Mouse (Mus musculus): ENCODE measurements around the gene Sh3rf1. TPM values are rescaled to one million over a fixed set of nuclear protein-coding genes. Genes with fewer than 3 reads are reported as not detected.
"Not testable (repeated sequence)": the region's sequence is repeated elsewhere in the genome, so short reads cannot be mapped to it uniquely, and the experiment has no call there.

Sh3rf1 gene
- polyA plus RNA-seq, 1 experiment from 2014 or later, result 22.5 TPM

DNA sequence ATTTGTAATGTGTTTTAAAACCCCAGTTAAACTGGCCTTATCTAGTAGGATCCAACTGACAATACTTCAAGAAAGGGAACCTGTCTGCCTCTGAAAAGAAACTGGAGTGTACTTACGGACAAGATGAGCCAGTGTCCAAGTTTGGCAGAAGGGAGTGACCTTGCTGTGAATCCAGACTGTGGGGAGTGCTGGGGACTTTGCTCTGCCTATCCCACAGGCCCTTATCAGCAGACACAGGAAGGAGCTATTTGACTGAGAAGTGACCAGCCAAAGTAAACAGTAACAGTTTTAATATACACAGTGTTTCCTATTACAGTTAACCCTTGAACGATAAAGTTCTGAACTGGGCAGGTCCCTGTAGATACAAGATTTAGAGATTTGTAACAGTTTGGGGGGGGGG is 173.5 kb downstream of the Sh3rf1 start:
- peak overlapping the region; percentile 75 for H3K27ac ChIP-seq (ENCODE audit: low read depth)
- WGBS, result 4% methylated on average over 2 of the region's 2 CpGs
- no peak overlapping the region for H3K9ac ChIP-seq

DNA sequence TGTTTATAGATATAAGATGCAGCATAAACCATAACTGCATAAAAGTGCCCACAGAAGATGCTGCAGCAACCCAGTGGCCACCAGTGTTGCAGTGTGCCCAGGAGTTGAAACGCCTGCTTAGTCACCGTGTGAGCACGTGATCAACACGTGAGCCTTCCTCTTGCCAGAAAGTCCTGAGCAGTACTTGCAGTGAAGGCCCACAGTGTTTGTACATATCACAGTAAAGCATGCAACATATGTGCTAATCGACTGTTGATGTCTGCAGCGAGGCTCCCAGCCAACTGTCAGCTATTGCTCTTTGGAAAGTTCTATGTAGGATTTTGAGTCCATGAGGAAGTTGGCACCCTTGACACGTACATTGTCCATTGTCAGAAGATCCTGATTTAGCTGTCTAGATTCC is 174.1 kb downstream of the Sh3rf1 start:
- WGBS, result 25% methylated on average over 7 of the region's 7 CpGs
- no peak overlapping the region for H3K4me2 ChIP-seq
- ATAC-seq (ENCODE audit: insufficient read depth) (peak; percentile 86), DNase-seq (peak; percentile 85)
- peaks cover 25% of the 10 kb centered on the region; the same call in 1 of the 2 replicates for H3K36me3 ChIP-seq (ENCODE audit: insufficient read depth)
- no peak overlapping the region for H3K4me3 ChIP-seq (ENCODE audit: low read depth, low read length)
- H3K27me3 ChIP-seq (ENCODE audit: insufficient read depth, low read length), result no peaks in the 10 kb centered on the region
- H3K27ac ChIP-seq (ENCODE audit: low read depth), result peak overlapping the region; percentile 51
- TF ChIP-seq CTCF (IDR thresholded peaks at IDR 0.05; ENCODE audit: low read depth), result no peak
- peaks cover 17% of the 10 kb centered on the region for H3K4me1 ChIP-seq (ENCODE audit: insufficient read depth)
- no peaks in the 10 kb centered on the region for H3K9me3 ChIP-seq (ENCODE audit: low read depth, low read length)
- H3K9ac ChIP-seq, result no peak overlapping the region

More for the DNA sequence above, 173.5 kb downstream of the Sh3rf1 start:
- Histone ChIP-seq H3K36me3 (ENCODE audit: insufficient read depth) (peaks cover 27% of the 10 kb centered on the region; the same call in 1 of the 2 replicates), H3K9me3 (ENCODE audit: low read depth, low read length) (no peaks in the 10 kb centered on the region), H3K27me3 (ENCODE audit: insufficient read depth, low read length) (no peaks in the 10 kb centered on the region), H3K4me1 (ENCODE audit: insufficient read depth) (peaks cover 17% of the 10 kb centered on the region), H3K4me3 (ENCODE audit: low read depth, low read length) (no peak overlapping the region), H3K4me2 (peak overlapping the region; percentile 45; the same call in 1 of the 2 replicates)
- peak; percentile 83 for ATAC-seq (ENCODE audit: insufficient read depth)
- DNase-seq, result peak; percentile 71
- TF ChIP-seq CTCF (IDR thresholded peaks at IDR 0.05; ENCODE audit: low read depth), result no peak

DNA sequence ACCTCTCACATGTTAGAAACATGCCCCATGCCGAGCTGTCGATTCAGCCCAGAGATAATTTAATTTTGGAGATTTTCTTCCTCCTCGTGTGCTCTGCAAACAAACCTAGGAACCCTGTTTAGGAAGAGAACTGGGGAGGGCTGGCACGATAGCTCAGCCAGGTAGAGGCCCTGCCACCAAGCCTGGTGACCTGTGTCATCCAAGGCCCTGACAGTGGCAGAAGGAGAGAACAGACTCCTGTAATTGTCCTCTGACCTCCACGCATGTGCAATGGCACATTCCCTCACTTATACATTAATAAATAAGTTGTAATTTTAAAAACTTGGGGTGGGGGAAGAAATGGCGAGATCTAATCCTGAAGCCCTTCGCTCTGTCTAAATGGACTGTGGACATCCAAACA is 179.2 kb downstream of the Sh3rf1 start:
- no peak overlapping the region for H3K4me3 ChIP-seq (ENCODE audit: low read depth, low read length)
- no peak; the same call in 1 of the 2 replicates for ATAC-seq (ENCODE audit: insufficient read depth)
- no peak overlapping the region for H3K4me2 ChIP-seq
- H3K36me3 ChIP-seq (ENCODE audit: insufficient read depth), result no peaks in the 10 kb centered on the region
- H3K9ac ChIP-seq, result no peak overlapping the region
- no peak for DNase-seq
- 0 out of 2 replicates have a peak, but pooled peaks cover 8% of the 10 kb centered on the region for H3K4me1 ChIP-seq (ENCODE audit: insufficient read depth)
- no peak for TF ChIP-seq CTCF (IDR thresholded peaks at IDR 0.05; ENCODE audit: low read depth)
- no peaks in the 10 kb centered on the region for H3K27me3 ChIP-seq (ENCODE audit: insufficient read depth, low read length)
- no peaks in the 10 kb centered on the region for H3K9me3 ChIP-seq (ENCODE audit: low read depth, low read length)
- no peak overlapping the region for H3K27ac ChIP-seq (ENCODE audit: low read depth)
- WGBS, result 66% methylated on average over 7 of the region's 7 CpGs

DNA sequence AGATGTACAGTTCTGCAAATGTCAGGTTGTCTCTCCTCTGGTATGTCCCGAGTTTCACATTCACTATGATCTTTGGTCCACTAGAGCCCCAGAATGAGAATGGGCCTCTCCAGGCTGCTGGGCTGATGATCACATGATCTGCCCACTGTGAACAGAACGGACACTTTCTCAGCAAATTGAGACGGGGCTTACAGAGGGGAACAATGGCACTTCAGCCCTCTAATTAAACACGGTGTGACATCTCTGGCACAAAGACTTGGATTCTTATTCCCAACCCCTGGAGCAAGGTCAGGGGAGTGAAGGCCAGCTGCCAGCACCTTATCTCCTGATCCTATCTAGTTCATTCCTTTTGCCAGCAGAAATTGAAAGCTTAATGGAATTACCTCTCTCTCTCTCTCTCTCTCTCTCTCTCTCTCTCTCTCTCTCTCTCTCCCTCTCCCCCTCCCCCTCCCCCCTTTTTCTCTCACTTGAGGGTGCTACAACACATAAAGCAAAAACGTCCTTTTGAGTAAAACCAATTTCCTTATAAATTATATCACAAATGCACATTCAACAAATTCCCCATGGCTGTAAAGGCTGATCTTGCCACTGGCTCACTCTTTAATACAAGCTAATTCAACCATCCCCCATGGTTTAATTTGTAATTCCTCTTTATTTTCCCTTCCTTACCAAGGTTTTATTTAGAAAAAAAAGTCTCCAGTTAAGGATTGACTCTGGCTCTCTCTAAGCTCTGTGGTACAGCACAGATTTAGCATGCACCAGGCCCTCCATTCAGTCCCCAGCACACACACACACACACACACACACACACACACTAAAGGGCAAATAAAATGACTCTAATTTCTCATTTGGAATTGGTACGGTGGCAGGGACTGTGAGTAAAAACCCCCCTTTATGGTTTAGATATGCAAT is 179.8 kb downstream of the Sh3rf1 start:
- DNase-seq, result no peak
- TF ChIP-seq CTCF (IDR thresholded peaks at IDR 0.05; ENCODE audit: low read depth), result no peak
- 19% methylated on average over 6 of the region's 6 CpGs for WGBS
- Histone ChIP-seq H3K27me3 (ENCODE audit: insufficient read depth, low read length) (no peaks in the 10 kb centered on the region), H3K9ac (no peak overlapping the region), H3K27ac (ENCODE audit: low read depth) (no peak overlapping the region), H3K36me3 (ENCODE audit: insufficient read depth) (no peaks in the 10 kb centered on the region), H3K4me2 (no peak overlapping the region), H3K4me3 (ENCODE audit: low read depth, low read length) (no peak overlapping the region), H3K9me3 (ENCODE audit: low read depth, low read length) (no peaks in the 10 kb centered on the region), H3K4me1 (ENCODE audit: insufficient read depth) (0 out of 2 replicates have a peak, but pooled peaks cover 4% of the 10 kb centered on the region)
- ATAC-seq (ENCODE audit: insufficient read depth), result peak; percentile 47; the same call in 1 of the 2 replicates

DNA sequence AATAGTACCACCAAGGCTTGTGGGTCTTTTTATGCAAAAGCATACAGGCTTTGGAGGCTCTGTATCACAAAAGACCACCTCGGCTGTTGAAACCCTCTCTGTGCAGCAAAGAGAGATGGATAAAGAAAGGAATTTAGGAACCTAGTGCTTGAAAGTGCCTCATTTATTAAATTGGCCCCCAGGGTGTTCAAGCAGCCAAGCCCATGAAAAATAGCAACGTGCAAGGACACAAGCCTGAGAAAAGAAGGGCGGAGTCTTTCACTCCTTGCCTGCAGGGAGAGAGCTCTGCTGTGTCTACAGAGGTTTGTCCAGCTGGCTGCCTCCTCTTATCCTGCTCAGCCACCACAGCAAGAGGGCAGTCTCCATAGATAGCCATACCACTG is 180.5 kb downstream of the Sh3rf1 start:
- H3K9ac ChIP-seq, result no peak overlapping the region
- H3K27ac ChIP-seq (ENCODE audit: low read depth), result no peak overlapping the region
- no peak overlapping the region for H3K4me2 ChIP-seq
- H3K36me3 ChIP-seq (ENCODE audit: insufficient read depth), result no peaks in the 10 kb centered on the region
- H3K27me3 ChIP-seq (ENCODE audit: insufficient read depth, low read length), result no peaks in the 10 kb centered on the region
- 55% methylated on average over 3 of the region's 3 CpGs for WGBS
- 0 out of 2 replicates have a peak, but pooled peaks have one; percentile 30 for ATAC-seq (ENCODE audit: insufficient read depth)
- no peak for TF ChIP-seq CTCF (IDR thresholded peaks at IDR 0.05; ENCODE audit: low read depth)
- H3K4me1 ChIP-seq (ENCODE audit: insufficient read depth), result 0 out of 2 replicates have a peak, but pooled peaks cover 4% of the 10 kb centered on the region
- DNase-seq, result no peak
- H3K4me3 ChIP-seq (ENCODE audit: low read depth, low read length), result no peak overlapping the region
- no peaks in the 10 kb centered on the region for H3K9me3 ChIP-seq (ENCODE audit: low read depth, low read length)

DNA sequence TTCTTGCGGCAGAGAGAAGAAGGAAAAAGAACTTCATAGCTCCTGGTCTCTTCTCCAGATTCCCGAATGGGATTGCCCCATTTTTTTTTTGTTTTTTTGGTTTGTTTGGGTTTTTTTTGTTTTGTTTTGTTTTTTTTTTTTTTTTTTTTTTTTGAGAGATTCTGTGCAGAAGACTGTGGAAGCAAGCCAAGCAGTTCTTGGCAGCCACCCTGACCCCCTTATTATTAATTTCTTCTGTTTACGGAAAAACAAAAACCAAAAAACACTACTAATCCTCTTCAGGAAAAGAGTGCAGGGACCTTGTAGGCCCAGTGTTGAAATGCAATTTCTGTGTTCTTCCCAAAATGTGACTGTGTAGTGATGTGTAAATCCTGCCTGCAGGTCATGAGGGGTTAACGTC is 185.4 kb downstream of the Sh3rf1 start:
- no peaks in the 10 kb centered on the region for H3K36me3 ChIP-seq (ENCODE audit: insufficient read depth)

DNA sequence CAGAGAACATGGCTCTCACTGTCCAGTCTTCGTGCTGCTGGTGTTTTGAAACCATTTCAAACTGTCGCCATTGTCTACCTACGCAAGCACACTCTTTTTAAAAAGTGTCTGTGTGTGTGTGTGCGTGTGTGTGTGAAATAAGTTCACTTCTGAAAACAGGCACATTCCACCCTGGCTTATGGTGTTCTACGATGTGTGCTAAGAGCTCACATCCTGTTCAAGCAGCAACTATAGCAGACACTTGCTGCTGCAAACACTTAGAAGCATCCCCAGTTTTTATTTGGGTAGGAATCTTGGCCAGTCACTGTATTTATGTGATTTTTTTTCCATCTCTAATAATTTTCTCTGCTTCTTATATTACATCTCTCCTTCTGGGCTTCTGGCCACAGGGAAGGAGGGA is 186.0 kb downstream of the Sh3rf1 start:
- not testable (repeated sequence) for H3K4me2 ChIP-seq; H3K27me3 ChIP-seq (ENCODE audit: insufficient read depth, low read length); H3K9me3 ChIP-seq (ENCODE audit: low read depth, low read length); H3K36me3 ChIP-seq (ENCODE audit: insufficient read depth); H3K27ac ChIP-seq (ENCODE audit: low read depth); H3K9ac ChIP-seq; DNase-seq; H3K4me1 ChIP-seq (ENCODE audit: insufficient read depth); H3K4me3 ChIP-seq (ENCODE audit: low read depth, low read length)
- ATAC-seq (ENCODE audit: insufficient read depth), result 0 out of 2 replicates have a peak, but pooled peaks have one; percentile 38
- 79% methylated on average over 5 of the region's 5 CpGs for WGBS

More for the DNA sequence above, 185.4 kb downstream of the Sh3rf1 start:
- peak; percentile 55 for DNase-seq
- no peak overlapping the region for H3K4me3 ChIP-seq (ENCODE audit: low read depth, low read length)
- 77% methylated on average over 4 of the region's 4 CpGs for WGBS
- no peak overlapping the region for H3K4me2 ChIP-seq
- H3K4me1 ChIP-seq (ENCODE audit: insufficient read depth), result no peaks in the 10 kb centered on the region
- no peak for TF ChIP-seq CTCF (IDR thresholded peaks at IDR 0.05; ENCODE audit: low read depth)
- H3K9me3 ChIP-seq (ENCODE audit: low read depth, low read length), result no peaks in the 10 kb centered on the region
- H3K9ac ChIP-seq, result no peak overlapping the region
- H3K27ac ChIP-seq (ENCODE audit: low read depth), result no peak overlapping the region
- 0 out of 2 replicates have a peak, but pooled peaks have one; percentile 41 for ATAC-seq (ENCODE audit: insufficient read depth)
- H3K27me3 ChIP-seq (ENCODE audit: insufficient read depth, low read length), result no peaks in the 10 kb centered on the region

All from lung, embryonic 14.5 days (tissue).